Mouse (Mus musculus) mature B cell (primary cell): ENCODE data around the gene 4430402I18Rik.
"Not testable (repeated sequence)": the region's sequence is repeated elsewhere in the genome, so short reads cannot be mapped to it uniquely, and the experiment has no call there.

Experiments used
- in situ Hi-C: fragments of 300-500 bp; cut with MboI; formaldehyde crosslinking; loops from 2 replicates; pipeline ENCODE4 v1.14.3; 2019

Gene 4430402I18Rik

GRCm38 (mm10) chr19:28967652-28968051, at the start of gene 4430402I18Rik:
Gene 4430402I18Rik, minus strand, starts transcription at chr19:28967800.
- in situ Hi-C loops: no loop called here

GRCm38 (mm10) chr19:29016786-29017185, 49.2 kb upstream of the 4430402I18Rik start:
- in situ Hi-C loops: no loop called here

- in situ Hi-C loops: no loop called here
Measured at GRCm38 (mm10) chr19:29016204-29016765, 48.7 kb upstream of the 4430402I18Rik start.

GRCm38 (mm10) chr19:29015410-29016203, 48.0 kb upstream of the 4430402I18Rik start:
- in situ Hi-C loops: no loop called here

- in situ Hi-C loops: no loop called here
Measured at GRCm38 (mm10) chr19:29014466-29015055, 47.0 kb upstream of the 4430402I18Rik start.

GRCm38 (mm10) chr19:29011355-29011990, 43.9 kb upstream of the 4430402I18Rik start:
- in situ Hi-C loops: no loop called here

- in situ Hi-C loops: no loop called here
Measured at GRCm38 (mm10) chr19:29009046-29009445, 41.4 kb upstream of the 4430402I18Rik start.

- in situ Hi-C loops: no loop called here
Measured at GRCm38 (mm10) chr19:29008069-29008706, 40.6 kb upstream of the 4430402I18Rik start.

- in situ Hi-C loops: not testable (repeated sequence)
Measured at GRCm38 (mm10) chr19:29000321-29000720, 32.7 kb upstream of the 4430402I18Rik start.

- in situ Hi-C loops: no loop called here
Measured at GRCm38 (mm10) chr19:28997976-28998630, 30.5 kb upstream of the 4430402I18Rik start.

- in situ Hi-C loops: no loop called here
Measured at GRCm38 (mm10) chr19:28995366-28995765, 27.8 kb upstream of the 4430402I18Rik start.

- in situ Hi-C loops: no loop called here
Measured at GRCm38 (mm10) chr19:28994870-28995269, 27.3 kb upstream of the 4430402I18Rik start.

- in situ Hi-C loops: no loop called here
Measured at GRCm38 (mm10) chr19:28991391-28991790, 23.8 kb upstream of the 4430402I18Rik start.

- in situ Hi-C loops: no loop called here
Measured at GRCm38 (mm10) chr19:28990590-28991221, 23.1 kb upstream of the 4430402I18Rik start.

GRCm38 (mm10) chr19:28990194-28990589, 22.6 kb upstream of the 4430402I18Rik start, which contains the start of gene Cdc37l1:
Gene Cdc37l1, plus strand, starts transcription at chr19:28990352.
- in situ Hi-C loops: no loop called here

- in situ Hi-C loops: no loop called here
Measured at GRCm38 (mm10) chr19:28989515-28989914, 21.9 kb upstream of the 4430402I18Rik start.

- in situ Hi-C loops: no loop called here
Measured at GRCm38 (mm10) chr19:28982617-28983016, 15.0 kb upstream of the 4430402I18Rik start.

GRCm38 (mm10) chr19:28974862-28975611, 7.4 kb upstream of the 4430402I18Rik start:
- in situ Hi-C loops: no loop called here

GRCm38 (mm10) chr19:28970251-28970650, 2.7 kb upstream of the 4430402I18Rik start:
- in situ Hi-C loops: no loop called here

- in situ Hi-C loops: no loop called here
Measured at GRCm38 (mm10) chr19:28969231-28969630, 1.6 kb upstream of the 4430402I18Rik start.
